ENCODE assay signal across 10 mouse cellular contexts in the genomic region with DNA sequence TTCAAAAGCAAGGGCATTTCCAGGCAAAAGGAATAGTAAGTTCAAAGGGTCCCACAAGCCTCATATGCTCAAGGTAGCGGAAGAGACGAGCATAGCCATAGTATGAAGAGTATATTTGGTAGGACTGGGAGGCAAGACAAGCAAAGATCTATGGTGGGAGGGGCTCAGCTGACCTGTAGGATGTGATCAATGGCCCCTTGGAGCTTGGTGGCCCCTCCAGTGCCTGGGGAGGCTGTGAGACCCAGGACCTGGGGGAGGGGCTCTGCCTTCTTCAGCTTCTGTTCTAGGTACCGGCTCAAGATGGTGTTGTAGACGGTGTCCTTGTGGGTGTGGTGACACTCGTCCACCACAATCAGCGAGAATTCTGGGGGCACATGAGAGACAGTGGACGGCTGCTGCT. TPM values are rescaled to one million over a fixed set of nuclear protein-coding genes. Genes with fewer than 3 reads are reported as not detected.
DNase-seq lines count a peak whose midpoint lies in the region; ATAC-seq and TF ChIP-seq lines count a peak whose summit lies in the region.
"Had no signal": no experiment of that assay in that cellular context is flagged by ENCODE, and none has a peak within 500 bp of the region (broad histone marks: within the 10 kb centered on the region; RNA-seq: fewer than 3 reads in every experiment).

No protein-coding gene starts in this region.

- ATAC-seq in CD4-positive, CD25-positive, alpha-beta regulatory T cell, adult 4 months, result no peak
- peak; percentile 7; the same call in 1 of the 2 replicates for ATAC-seq in hindbrain, embryonic 13.5 days (ENCODE audit: low FRiP score)
- peak; percentile 15; the same call in 1 of the 2 replicates for ATAC-seq in megakaryocyte progenitor cell, adult 5-6 weeks (replicated peaks; ENCODE audit: poor library complexity)

- H3K9me3 ChIP-seq in hindbrain, embryonic 13.5 days, result no peaks in the 10 kb centered on the region

- H3K27me3 ChIP-seq in hindbrain, embryonic 13.5 days, result peaks cover 14% of the 10 kb centered on the region; the same call in 1 of the 2 replicates

- H3K9ac ChIP-seq in hindbrain, embryonic 13.5 days, result no peak overlapping the region

- 39% methylated on average over 7 of the region's 7 CpGs for WGBS in lung, adult 2 months
- WGBS in hindbrain, embryonic 13.5 days, result 52% methylated on average over 7 of the region's 7 CpGs

- no peak for TF ChIP-seq POLR2A in lung, adult 2 months (IDR thresholded peaks at IDR 0.05; ENCODE audit: borderline replicate concordance, extremely low read depth, low read depth, low read length)

- H3K4me1 ChIP-seq in lung, adult 2 months (ENCODE audit: control insufficient read depth, insufficient read depth, low read length), result peaks cover 13% of the 10 kb centered on the region
- peaks cover 10% of the 10 kb centered on the region for H3K4me1 ChIP-seq in hindbrain, embryonic 13.5 days (replicated peaks)

- DNase-seq in CD4-positive, CD25-positive, alpha-beta regulatory T cell, adult 2 months (ENCODE audit: low read depth, low spot score), result peak; percentile 35
- no peak for DNase-seq in lung, adult 2 months
- no peak for DNase-seq in lung, postnatal 14 days
- DNase-seq in right cerebral cortex, adult 18-20 months, result no peak
- DNase-seq in ovary, adult 18-20 months (ENCODE audit: low spot score), result no peak
- DNase-seq: adrenal gland, adult 8-10 months had no signal

- no peak overlapping the region for H3K4me2 ChIP-seq in hindbrain, embryonic 13.5 days

- H3K36me3 ChIP-seq in hindbrain, embryonic 13.5 days, result peaks cover 37% of the 10 kb centered on the region

- H3K27ac ChIP-seq in hindbrain, embryonic 13.5 days, result no peak overlapping the region

- TF ChIP-seq CTCF in lung, adult 2 months (IDR thresholded peaks at IDR 0.05; ENCODE audit: insufficient read depth, low read length), result no peak

- peak overlapping the region; percentile 38 for H3K4me3 ChIP-seq in lung, adult 2 months (replicated peaks; ENCODE audit: extremely low read depth, low read depth, low read length)
- H3K4me3 ChIP-seq in hindbrain, embryonic 13.5 days, result no peak overlapping the region

RNA-seq across cellular contexts. Expression of a gene that starts 1.2 kb away (rescaled TPM):
- 10 to 100 TPM; 31.6 to 60.3 TPM for polyA plus RNA-seq in CD4-positive, CD25-positive, alpha-beta regulatory T cell, adult 4 months (2017; shearing (Covaris generic))
- 8.2 and 9.8 TPM in 2 replicates for polyA plus RNA-seq in lung, adult 2 months (2012; rRNA removed)
- polyA plus RNA-seq in hindbrain, embryonic 13.5 days (2015; fragmentation: Nextera tagmentation; extraction: Ambion mirVana), result 2.7 and 3.0 TPM in 2 replicates
- 10.4 and 11.1 TPM in 2 replicates for total RNA-seq in megakaryocyte progenitor cell, adult 5-6 weeks (2015)
- 11.5 and 13.6 TPM in 2 replicates for total RNA-seq in megakaryocyte progenitor cell, adult 5-6 weeks (2017)

RNA-seq across cellular contexts. Expression of a gene that starts 9.4 kb away (rescaled TPM):
- 10 to 100 TPM; 11.1 to 13.2 TPM for polyA plus RNA-seq in CD4-positive, CD25-positive, alpha-beta regulatory T cell, adult 4 months (2017; shearing (Covaris generic))
- 27.3 and 28.2 TPM in 2 replicates for polyA plus RNA-seq in lung, adult 2 months (2012; rRNA removed)
- polyA plus RNA-seq in hindbrain, embryonic 13.5 days (2015; fragmentation: Nextera tagmentation; extraction: Ambion mirVana), result 47.4 and 48.0 TPM in 2 replicates
- total RNA-seq in megakaryocyte progenitor cell, adult 5-6 weeks (2015), result 31.7 and 40.1 TPM in 2 replicates
- total RNA-seq in megakaryocyte progenitor cell, adult 5-6 weeks (2017), result 28.9 and 30.4 TPM in 2 replicates

RNA-seq across cellular contexts. Expression of a gene that starts 10.7 kb away (rescaled TPM):
- polyA plus RNA-seq in CD4-positive, CD25-positive, alpha-beta regulatory T cell, adult 4 months (2017; shearing (Covaris generic)), result under 1 TPM in 1 of 2 experiments, not detected in 1; 0.23 TPM
- 0.36 and 4.9 TPM in 2 replicates for polyA plus RNA-seq in lung, adult 2 months (2012; rRNA removed)
- polyA plus RNA-seq in hindbrain, embryonic 13.5 days (2015; fragmentation: Nextera tagmentation; extraction: Ambion mirVana), result 0.13 and 0.40 TPM in 2 replicates
- not detected in 2 replicates for total RNA-seq in megakaryocyte progenitor cell, adult 5-6 weeks (2015)
- total RNA-seq in megakaryocyte progenitor cell, adult 5-6 weeks (2017), result not detected in 2 replicates

RNA-seq across cellular contexts. Expression of a gene that starts 10.7 kb away (rescaled TPM):
- 1 to 10 TPM in 1 of 2 experiments, not detected in 1; 1.0 TPM for polyA plus RNA-seq in CD4-positive, CD25-positive, alpha-beta regulatory T cell, adult 4 months (2017; shearing (Covaris generic))
- 0.36 TPM in 1 of 2 replicates, not detected in the other for polyA plus RNA-seq in lung, adult 2 months (2012; rRNA removed)
- 0.43 TPM in 1 of 2 replicates, not detected in the other for polyA plus RNA-seq in hindbrain, embryonic 13.5 days (2015; fragmentation: Nextera tagmentation; extraction: Ambion mirVana)
- not detected in 2 replicates for total RNA-seq in megakaryocyte progenitor cell, adult 5-6 weeks (2015)
- 0.37 and 0.47 TPM in 2 replicates for total RNA-seq in megakaryocyte progenitor cell, adult 5-6 weeks (2017)
- total RNA-seq: gastrocnemius, adult 18-20 months had no signal

RNA-seq across cellular contexts. Expression of a gene that starts 35.1 kb away (rescaled TPM):
- polyA plus RNA-seq in CD4-positive, CD25-positive, alpha-beta regulatory T cell, adult 4 months (2017; shearing (Covaris generic)), result 10 to 100 TPM; 21.2 to 35.8 TPM
- polyA plus RNA-seq in lung, adult 2 months (2012; rRNA removed), result 235 and 252 TPM in 2 replicates
- 28.2 and 29.0 TPM in 2 replicates for polyA plus RNA-seq in hindbrain, embryonic 13.5 days (2015; fragmentation: Nextera tagmentation; extraction: Ambion mirVana)
- 129 and 135 TPM in 2 replicates for total RNA-seq in megakaryocyte progenitor cell, adult 5-6 weeks (2015)
- 101 and 105 TPM in 2 replicates for total RNA-seq in megakaryocyte progenitor cell, adult 5-6 weeks (2017)
